Mouse (Mus musculus) frontal cortex, postnatal 14 days (tissue): ENCODE measurements around the gene Rdm1.
"Not testable (repeated sequence)": the region's sequence is repeated elsewhere in the genome, so short reads cannot be mapped to it uniquely, and the experiment has no call there.

Source experiments
- DNase-seq, 2 experiments: peaks; one replicate each; pipeline ENCODE4 v3.0.0; 2022; ENCODE audit warnings: low spot score in 2 of 2

Rdm1 gene

GRCm38 (mm10) chr11:101626995-101627856 is at the start of gene Rdm1:
Gene Rdm1, plus strand, starts transcription at chr11:101627195.
- DNase-seq: peak; percentile 72

GRCm38 (mm10) chr11:101581081-101581764 is 45.8 kb upstream of the Rdm1 start:
- no peak for DNase-seq

DNA sequence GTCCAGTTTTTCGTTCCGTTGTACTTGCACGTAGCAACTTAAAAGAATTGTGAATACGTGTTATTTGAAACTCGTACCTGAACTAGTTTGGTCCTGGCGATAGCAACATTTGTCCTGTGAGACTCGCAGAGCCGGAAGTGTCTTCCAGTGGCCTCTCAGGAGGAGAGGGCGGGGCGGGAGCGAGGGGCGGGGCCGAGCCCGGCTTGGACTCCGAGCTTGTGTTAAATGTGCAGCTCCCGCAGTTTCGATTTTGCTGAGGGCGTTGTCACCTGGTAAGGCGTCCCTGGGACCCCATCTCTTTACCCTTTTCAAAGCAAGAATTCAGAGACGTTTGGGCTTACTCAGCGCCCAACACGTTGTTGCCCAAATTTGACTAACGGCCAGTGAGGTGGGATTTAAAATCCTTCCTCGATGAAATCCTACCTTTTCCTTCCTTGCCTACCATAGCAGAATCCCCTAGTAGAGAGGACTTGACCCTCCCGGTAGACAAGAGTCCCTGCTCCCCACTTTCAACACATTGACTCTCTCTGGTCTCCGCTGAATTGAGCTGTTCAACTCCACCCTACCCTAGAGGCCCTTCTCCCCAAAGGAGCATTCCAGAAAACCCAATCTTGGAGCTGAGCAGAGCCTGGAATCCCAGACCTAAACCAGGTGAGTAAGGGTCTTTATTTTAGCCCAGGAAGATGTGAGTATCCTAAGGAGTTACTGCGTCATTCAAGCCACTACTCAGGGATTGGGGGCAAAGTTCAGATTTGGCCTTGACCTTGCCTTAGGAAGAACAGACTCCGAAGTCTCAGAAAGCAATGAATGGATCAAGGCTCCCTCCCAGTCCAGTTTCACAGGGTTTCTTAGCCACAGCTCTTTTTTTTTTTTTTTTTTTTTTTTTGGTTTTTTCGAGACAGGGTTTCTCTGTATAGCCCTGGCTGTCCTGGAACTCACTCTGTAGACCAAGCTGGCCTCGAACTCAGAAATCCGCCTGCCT is 44.6 kb upstream of the Rdm1 start, which contains the start of gene Tmem106a:
Gene Tmem106a (plus strand): TSS at position 189 of the 982 bp plus-strand sequence.
- no peak for DNase-seq

DNA sequence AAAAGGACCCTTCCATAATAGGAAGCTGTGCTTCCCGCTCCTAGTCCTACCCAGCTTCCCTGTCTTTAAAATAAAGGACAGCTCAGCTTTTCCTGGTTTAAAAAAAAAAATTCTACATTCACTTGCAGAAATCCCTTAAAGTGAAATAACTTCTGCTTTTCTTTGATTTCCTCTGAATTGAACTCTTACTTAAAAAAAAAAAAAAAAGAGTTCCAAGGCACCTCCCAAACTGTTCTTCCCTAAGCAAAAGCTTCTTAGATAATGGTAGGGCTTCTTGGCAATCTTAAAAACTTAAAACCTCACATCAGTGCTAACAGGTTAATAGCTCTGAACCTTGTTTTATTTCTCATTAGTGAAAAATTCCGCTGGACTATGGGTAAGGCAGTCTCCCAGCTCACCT is 43.8 kb upstream of the Rdm1 start:
- no peak for DNase-seq

DNA sequence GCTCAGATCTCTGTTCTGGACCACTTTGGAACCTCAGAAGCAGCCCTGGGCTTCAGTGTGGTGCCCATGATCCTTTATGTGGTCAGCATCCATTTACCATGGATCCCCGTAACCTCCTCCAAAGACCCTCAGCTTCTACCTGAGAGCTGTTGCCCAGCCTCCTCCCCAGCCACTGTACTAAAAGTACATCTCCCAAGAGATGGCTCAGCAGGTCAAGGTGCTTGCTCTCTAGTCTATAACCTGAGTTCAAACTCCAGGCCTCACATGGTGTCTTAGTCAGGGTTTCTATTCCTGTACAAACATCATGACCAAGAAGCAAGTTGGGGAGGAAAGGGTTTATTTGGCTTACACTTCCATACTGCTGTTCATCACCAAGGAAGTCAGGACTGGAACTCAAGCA is 42.0 kb upstream of the Rdm1 start:
- not testable (repeated sequence) for DNase-seq

DNA sequence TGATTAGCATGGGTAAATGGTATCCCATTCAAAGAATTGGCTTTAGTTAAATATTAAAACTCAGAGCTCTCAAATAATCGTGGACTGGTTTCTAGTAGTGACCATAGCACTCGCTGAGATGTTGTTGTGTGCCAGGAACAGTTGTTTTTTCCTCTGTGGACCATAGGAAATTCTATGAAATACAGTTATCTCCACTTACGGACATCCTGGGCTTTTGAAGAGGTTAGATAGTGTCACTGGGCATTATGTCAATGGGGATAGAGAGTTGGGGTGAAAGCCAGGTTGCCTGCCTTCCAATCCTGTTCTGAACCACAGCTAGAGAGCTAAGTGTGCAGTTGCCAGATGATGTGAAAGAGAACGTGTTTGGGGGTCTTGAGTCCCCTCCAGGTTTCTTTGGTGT is 41.2 kb upstream of the Rdm1 start:
- no peak for DNase-seq

DNA sequence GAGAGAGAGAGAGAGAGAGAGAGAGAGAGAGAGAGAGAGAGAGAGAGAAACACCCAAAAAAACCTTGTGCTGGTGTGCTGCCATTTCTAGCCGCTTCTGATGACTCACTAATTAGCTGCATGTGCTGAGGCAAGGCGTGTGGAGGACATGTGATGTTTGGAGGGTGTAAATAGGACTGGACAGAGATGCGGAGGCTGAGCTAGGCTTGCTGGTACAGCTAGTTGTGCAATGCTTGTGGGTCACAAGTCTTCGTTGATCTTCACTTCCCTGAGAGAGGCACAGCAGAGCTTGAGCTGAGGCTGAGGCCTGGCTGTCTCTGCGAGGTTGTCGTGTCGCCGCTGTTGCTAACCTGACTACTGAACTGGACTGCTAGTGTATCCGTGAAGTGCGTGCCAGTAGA is 39.3 kb upstream of the Rdm1 start:
- peak in 1 of 2 experiments; percentile 19 for DNase-seq

DNA sequence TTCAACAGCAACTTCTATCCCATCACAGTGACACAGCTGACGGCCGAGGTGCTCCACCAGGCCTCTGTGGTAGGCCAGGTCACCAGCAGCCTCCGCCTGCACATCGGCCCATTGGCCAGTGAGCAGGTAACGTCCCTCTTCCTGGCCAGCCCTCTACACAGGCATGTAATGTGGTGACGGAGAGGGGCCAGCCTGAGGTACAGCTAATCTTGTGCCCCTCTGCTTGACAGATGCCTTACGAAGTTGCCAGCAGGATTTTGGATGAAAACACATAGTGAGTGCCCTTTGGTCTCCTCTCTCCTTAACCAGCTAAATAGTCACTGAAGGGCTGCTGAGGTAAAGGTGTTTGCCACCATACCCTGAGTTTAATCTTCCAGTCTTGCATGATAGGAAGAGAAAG is 38.1 kb upstream of the Rdm1 start:
- no peak for DNase-seq

DNA sequence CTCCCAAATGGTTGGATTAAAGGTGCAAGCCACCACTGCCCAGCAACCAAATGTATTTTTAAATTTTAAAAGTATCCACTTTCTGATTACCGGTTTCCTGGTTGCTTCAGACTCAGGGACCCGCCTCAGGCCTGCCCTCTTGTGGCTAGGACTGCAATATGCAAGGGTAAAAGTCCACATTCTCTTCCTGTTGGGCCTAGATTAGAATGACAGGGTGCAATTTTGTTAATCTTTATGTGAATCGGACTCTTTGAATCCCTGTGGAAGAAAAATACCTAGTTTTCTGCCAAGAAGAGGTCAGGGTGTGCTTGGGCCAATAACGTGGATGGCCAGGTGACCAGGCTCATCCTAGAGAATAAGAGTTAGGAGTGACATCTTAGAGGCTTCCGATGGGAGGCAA is 37.6 kb upstream of the Rdm1 start:
- peak in 1 of 2 experiments; percentile 46 for DNase-seq

DNA sequence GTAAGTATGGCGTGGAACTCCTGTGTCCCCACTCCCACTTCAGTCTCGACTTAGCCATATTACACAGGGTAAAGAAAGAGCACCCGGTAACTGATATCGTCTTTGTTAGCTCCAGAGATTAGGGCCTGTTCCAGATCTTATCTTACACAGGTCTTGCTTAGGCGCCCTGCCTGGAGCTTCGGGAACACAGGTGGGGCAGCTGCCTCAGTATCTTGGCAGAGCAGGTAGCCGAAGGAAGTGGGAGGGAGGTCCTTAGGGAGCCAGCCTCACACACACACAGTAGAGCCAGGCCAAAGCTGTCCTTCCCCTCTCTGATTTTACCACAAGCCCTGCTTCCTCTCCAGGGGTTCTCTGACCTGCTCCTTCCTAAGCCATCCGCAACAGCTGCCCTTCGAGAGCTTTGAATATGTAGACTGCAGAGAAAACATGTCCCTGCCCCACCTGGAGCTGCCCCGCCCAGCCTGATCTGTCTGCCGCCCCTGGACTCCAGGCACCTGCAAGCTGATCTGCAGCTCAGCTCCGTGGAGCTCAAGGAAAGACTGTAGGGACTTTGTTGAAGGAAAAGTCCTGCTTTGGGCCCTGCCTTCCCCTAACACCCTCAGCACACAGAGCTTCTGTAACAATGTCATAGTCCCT is 36.9 kb upstream of the Rdm1 start:
- DNase-seq: no peak

GRCm38 (mm10) chr11:101599156-101599555 is 27.8 kb upstream of the Rdm1 start, which contains the start of gene Gm11634:
Gene Gm11634, minus strand, starts transcription at chr11:101599256.
- DNase-seq: no peak

DNA sequence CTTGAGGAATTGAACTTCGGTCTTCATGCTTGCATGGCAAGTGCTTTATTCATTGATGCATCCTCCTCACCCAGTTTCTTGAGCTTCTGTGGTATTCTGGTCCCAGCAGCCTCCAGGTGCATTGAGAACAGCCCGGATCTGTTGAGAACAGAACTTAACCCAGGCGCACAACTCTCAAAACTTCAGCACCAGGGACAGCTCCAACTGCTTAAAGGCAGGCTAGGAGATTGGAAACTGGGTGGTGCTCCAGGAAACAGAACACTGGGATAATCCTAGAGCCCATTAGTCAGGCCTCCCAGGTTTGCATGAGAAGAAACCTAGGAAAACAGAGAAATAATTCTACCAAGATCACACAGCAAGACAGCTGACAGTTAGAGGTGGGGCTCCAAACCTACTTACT is 24.5 kb upstream of the Rdm1 start:
- DNase-seq: no peak

GRCm38 (mm10) chr11:101604116-101604515 is 22.9 kb upstream of the Rdm1 start:
- DNase-seq: no peak

GRCm38 (mm10) chr11:101604531-101605453 is 22.2 kb upstream of the Rdm1 start:
- peak in 1 of 2 experiments; percentile 40 for DNase-seq

DNA sequence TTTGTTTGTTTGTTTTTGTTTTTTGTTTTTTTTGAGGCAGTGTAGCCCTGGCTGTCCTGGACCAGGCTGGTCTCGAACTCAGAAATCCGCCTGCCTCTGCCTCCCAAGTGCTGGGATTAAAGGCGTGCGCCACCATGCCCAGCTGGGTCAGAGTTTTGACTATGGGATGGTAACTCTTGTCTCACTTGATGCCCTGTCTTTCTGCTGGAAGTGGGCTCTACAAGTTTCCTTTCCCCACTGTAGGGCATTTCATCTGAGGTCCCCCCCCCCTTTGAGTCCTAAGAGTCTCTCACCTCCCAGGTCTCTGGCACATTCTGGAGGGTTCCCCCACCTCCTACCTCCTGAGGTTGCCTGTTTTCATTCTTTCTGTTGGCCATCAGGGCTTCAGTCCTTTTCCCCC is 19.9 kb upstream of the Rdm1 start:
- DNase-seq: not testable (repeated sequence)

GRCm38 (mm10) chr11:101610445-101610844 is 16.6 kb upstream of the Rdm1 start:
- no peak for DNase-seq

DNA sequence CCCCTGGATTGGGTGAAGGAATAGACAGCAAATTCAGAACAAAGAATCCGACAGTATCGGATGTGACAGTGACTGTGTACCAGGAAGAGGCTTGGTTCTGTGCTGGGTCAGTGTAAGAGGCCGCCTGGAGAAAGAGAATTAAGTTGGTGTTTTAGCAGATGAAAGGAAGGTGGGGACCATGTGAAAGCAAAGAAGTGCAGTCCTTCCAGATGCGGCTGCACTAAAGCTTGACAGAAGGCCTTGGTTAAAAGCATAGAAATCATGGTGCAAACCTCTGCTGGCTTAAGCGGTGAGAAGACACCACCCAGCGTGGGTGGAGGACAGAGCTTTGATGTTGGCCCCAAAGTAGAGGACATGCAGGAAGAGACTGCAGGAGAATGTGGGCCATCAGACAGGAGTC is 13.4 kb upstream of the Rdm1 start:
- no peak for DNase-seq

GRCm38 (mm10) chr11:101614116-101614515 is 12.9 kb upstream of the Rdm1 start:
- DNase-seq: no peak

GRCm38 (mm10) chr11:101615380-101615779 is 11.6 kb upstream of the Rdm1 start:
- DNase-seq: no peak

GRCm38 (mm10) chr11:101616104-101616503 is 10.9 kb upstream of the Rdm1 start:
- DNase-seq: no peak
